Mouse (Mus musculus): ENCODE results near the gene Dpp9. TPM values are rescaled to one million over a fixed set of nuclear protein-coding genes. Genes with fewer than 3 reads are reported as not detected.

Dpp9 gene
- polyA plus RNA-seq, 1 experiment from 2014 or later: 43.0 TPM

DNA sequence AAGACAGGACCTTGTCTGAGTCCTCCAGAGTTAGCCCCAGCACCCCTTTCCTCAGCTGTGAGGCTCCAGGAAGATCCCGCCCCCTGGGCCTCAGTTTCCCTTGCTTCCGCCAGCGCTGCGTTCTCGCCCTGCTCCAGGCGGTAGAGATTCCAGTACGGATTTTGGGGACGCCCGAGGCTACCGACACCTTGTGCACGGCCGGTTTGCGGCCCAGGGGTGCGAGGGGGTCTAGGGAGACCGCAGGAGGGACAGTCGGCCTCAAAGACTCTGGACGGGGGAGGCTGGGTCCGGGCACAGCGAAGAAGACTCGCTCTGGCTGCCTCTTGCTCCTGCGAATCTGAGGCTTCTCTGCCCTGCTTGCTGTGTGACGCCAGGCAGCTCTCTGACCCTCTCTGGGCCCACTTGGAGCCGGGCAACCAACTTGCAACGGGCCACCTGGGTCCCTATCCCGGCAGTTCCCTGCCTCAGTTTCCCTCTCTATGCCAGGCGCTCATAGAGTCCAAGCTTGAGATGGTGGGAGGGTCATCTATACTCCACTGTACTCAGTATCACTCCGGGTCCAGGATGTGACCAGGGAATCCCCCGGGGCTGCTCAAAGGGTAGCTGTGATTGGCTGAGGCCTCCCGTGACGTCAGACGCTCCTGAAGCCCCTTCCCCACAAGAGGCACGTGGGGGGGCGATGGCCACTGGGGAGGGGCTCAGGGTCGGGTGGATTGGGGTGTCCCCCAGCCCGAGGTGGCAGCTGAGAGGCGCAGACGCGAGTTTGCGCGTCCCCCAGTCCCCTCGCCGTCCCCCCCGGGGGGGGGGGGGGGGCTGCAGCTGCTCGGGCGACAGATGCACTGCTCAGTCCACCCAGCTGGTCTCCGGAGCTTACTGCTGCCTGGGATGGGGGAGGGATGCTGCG lies 76.8 kb downstream of the Dpp9 start:
- H3K4me3 ChIP-seq: peak overlapping the region; percentile 52
- no peaks in the 10 kb centered on the region for H3K36me3 ChIP-seq
- peaks cover 100% of the 10 kb centered on the region for H3K27me3 ChIP-seq (ENCODE audit: insufficient read depth, poor library complexity, severe bottlenecking)
- WGBS: under 1% methylated on average over 47 of the region's 47 CpGs
- peaks cover 70% of the 10 kb centered on the region for H3K4me1 ChIP-seq (replicated peaks)
- H3K9me3 ChIP-seq: no peaks in the 10 kb centered on the region
- DNase-seq (ENCODE audit: low spot score): peak; percentile 77
- H3K27ac ChIP-seq: peak overlapping the region; percentile 76

DNA sequence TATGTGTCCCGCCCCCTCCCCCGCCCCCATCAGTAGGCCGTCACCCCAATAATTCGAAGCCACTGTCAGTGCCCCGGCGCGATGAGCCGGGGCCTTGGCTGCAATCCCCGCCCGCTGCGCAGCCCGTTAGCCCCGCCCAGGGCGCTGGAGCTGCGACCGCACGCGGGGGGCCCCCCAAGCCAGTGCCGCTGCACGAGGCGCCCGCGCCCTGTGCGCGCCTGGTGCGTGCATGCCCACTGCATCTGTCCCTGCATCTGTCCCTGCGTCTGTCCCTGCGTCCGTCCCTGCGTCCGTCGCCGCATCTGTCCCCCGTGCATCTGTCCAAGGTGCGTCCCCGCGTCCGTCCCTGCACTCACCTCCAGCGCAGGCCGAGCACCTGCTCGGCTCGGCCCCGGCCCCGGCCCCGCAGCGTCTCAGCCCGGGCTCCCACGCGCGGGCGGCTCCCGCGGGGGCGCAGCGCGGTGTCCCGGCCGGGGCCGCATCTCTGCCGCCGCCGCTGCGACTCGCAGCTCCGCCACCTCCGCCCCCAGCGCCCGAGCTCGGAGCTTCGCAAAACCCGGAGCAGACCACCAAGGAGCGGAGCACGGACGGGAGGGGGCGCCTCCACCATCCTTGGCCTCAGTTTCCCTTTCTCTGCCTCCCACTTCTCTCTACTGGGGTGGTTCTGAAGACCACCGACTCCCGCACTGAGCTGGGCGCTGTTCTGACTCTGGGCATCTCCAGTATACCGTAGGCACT lies 78.7 kb downstream of the Dpp9 start, which contains the start of gene Sema6b:
Sema6b (minus strand) TSS at position 486 of the 738 bp plus-strand sequence.
- peaks cover 72% of the 10 kb centered on the region for H3K4me1 ChIP-seq (replicated peaks)
- no peaks in the 10 kb centered on the region for H3K36me3 ChIP-seq
- H3K27me3 ChIP-seq (ENCODE audit: insufficient read depth, poor library complexity, severe bottlenecking): peaks cover 97% of the 10 kb centered on the region
- H3K4me3 ChIP-seq: peak within 1 kb of the TSS; percentile 78
- no peaks in the 10 kb centered on the region for H3K9me3 ChIP-seq
- 1% methylated on average over 79 of the region's 79 CpGs for WGBS
- peak; percentile 80 for DNase-seq (ENCODE audit: low spot score)
- H3K27ac ChIP-seq: peak within 1 kb of the TSS; percentile 86

- H3K27ac ChIP-seq: peak overlapping the region; percentile 86
- WGBS: 5% methylated on average over 21 of the region's 21 CpGs
- H3K4me1 ChIP-seq (replicated peaks): peaks cover 79% of the 10 kb centered on the region
- H3K27me3 ChIP-seq (ENCODE audit: insufficient read depth, poor library complexity, severe bottlenecking): peaks cover 91% of the 10 kb centered on the region
- no peak for DNase-seq (ENCODE audit: low spot score)
- H3K9me3 ChIP-seq: no peaks in the 10 kb centered on the region
- H3K36me3 ChIP-seq: no peaks in the 10 kb centered on the region
- H3K4me3 ChIP-seq: peak overlapping the region; percentile 78
These were observed 79.3 kb downstream of the Dpp9 start for GRCm38 (mm10) chr17:56139355-56139754.

DNA sequence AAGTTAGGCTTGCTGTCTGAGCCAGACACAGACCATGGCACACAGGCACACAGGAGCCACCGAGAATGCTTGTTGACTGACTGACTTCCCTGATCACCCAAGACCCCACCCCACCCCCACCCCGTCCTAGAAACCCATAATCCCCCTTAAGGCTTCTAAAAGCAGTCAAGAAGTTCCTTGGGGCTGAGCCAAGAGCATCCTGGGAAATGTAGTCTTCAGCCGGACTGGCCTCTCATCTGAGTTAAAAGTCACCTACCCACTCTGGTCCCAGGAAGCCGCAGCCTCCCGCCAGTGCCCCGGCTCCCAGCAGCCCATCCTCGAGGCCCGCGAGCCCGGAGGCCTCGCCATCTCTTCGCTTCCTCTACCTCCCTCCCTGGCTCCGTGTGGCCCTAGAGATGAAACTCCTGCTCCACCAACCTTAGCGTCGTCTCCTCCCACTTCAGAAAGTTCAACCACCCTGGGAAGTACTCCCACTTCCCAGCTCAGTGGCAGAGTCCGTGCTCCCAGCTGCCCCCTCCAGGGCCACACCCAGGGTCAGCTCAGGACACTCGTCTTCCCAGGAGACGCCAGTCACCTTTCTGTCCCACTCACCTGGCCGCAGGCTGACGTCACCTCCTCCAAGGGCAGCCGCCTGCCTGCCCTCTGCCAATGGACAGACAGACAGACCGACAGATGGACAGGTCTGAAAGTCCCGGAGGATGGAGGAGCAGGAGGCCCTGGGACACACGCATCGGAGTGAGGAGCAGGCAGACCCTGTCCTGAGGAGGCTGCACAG lies 80.7 kb downstream of the Dpp9 start:
- Histone ChIP-seq H3K27me3 (ENCODE audit: insufficient read depth, poor library complexity, severe bottlenecking) (peaks cover 77% of the 10 kb centered on the region), H3K4me1 (replicated peaks) (peaks cover 91% of the 10 kb centered on the region), H3K27ac (peak overlapping the region; percentile 13; the same call in 1 of the 2 replicates), H3K4me3 (peak overlapping the region; percentile 78), H3K9me3 (no peaks in the 10 kb centered on the region), H3K36me3 (no peaks in the 10 kb centered on the region)
- no peak for DNase-seq (ENCODE audit: low spot score)
- 10% methylated on average over 25 of the region's 25 CpGs for WGBS

MicroRNAs within 50 kb of the gene (microRNA counts, 519-probe panel; counts per million panel counts)
- 1,255 counts per million, percentile 77 among the panel's probes with 10 or more counts for microRNA mmu-miR-7b

Other genes with a start within 250 kb of the Dpp9 start
- 52.0 and 105 TPM in 2 replicates for gene Shd, start 248.4 kb downstream of the Dpp9 start, polyA plus RNA-seq (2016; fragmentation: Nextera tagmentation; extraction: Ambion mirVana)
- gene Fsd1, start 232.4 kb downstream of the Dpp9 start, polyA plus RNA-seq (2016; fragmentation: Nextera tagmentation; extraction: Ambion mirVana): 67.6 and 99.5 TPM in 2 replicates
- 6.0 and 8.3 TPM in 2 replicates for gene Stap2, start 213.3 kb downstream of the Dpp9 start, polyA plus RNA-seq (2016; fragmentation: Nextera tagmentation; extraction: Ambion mirVana)
- gene Mpnd, start 213.2 kb downstream of the Dpp9 start, polyA plus RNA-seq (2016; fragmentation: Nextera tagmentation; extraction: Ambion mirVana): 131 and 177 TPM in 2 replicates
- 161 and 163 TPM in 2 replicates for gene Sh3gl1, start 182.3 kb downstream of the Dpp9 start, polyA plus RNA-seq (2016; fragmentation: Nextera tagmentation; extraction: Ambion mirVana)
- gene Chaf1a, start 178.5 kb downstream of the Dpp9 start, polyA plus RNA-seq (2016; fragmentation: Nextera tagmentation; extraction: Ambion mirVana): 35.3 and 46.0 TPM in 2 replicates
- gene Ubxn6, start 143.9 kb downstream of the Dpp9 start, polyA plus RNA-seq (2016; fragmentation: Nextera tagmentation; extraction: Ambion mirVana): 38.7 and 52.7 TPM in 2 replicates
- 186 and 190 TPM in 2 replicates for gene Hdgfl2, start 139.3 kb downstream of the Dpp9 start, polyA plus RNA-seq (2016; fragmentation: Nextera tagmentation; extraction: Ambion mirVana)
- 0.04 and 0.06 TPM in 2 replicates for gene Plin4, start 109.1 kb downstream of the Dpp9 start, polyA plus RNA-seq (2016; fragmentation: Nextera tagmentation; extraction: Ambion mirVana)
- 0.39 and 0.42 TPM in 2 replicates for gene Plin5, start 101.3 kb downstream of the Dpp9 start, polyA plus RNA-seq (2016; fragmentation: Nextera tagmentation; extraction: Ambion mirVana)
- not detected in 2 replicates for gene Lrg1, start 96.9 kb downstream of the Dpp9 start, polyA plus RNA-seq (2016; fragmentation: Nextera tagmentation; extraction: Ambion mirVana)
- 2.3 and 3.8 TPM in 2 replicates for gene Sema6b, start 78.6 kb downstream of the Dpp9 start, polyA plus RNA-seq (2016; fragmentation: Nextera tagmentation; extraction: Ambion mirVana)
- 10.4 and 11.8 TPM in 2 replicates for gene Tnfaip8l1, start 56.4 kb downstream of the Dpp9 start, polyA plus RNA-seq (2016; fragmentation: Nextera tagmentation; extraction: Ambion mirVana)
- 70.5 and 80.6 TPM in 2 replicates for gene Mydgf, start 35.0 kb downstream of the Dpp9 start, polyA plus RNA-seq (2016; fragmentation: Nextera tagmentation; extraction: Ambion mirVana)
- gene Fem1a, start 37.9 kb upstream of the Dpp9 start, polyA plus RNA-seq (2016; fragmentation: Nextera tagmentation; extraction: Ambion mirVana): 13.3 and 15.5 TPM in 2 replicates
- 2.4 and 2.6 TPM in 2 replicates for gene Ticam1, start 57.9 kb upstream of the Dpp9 start, polyA plus RNA-seq (2016; fragmentation: Nextera tagmentation; extraction: Ambion mirVana)
- 50.9 and 61.6 TPM in 2 replicates for gene Plin3, start 74.0 kb upstream of the Dpp9 start, polyA plus RNA-seq (2016; fragmentation: Nextera tagmentation; extraction: Ambion mirVana)
- not detected in 2 replicates for gene Arrdc5, start 81.4 kb upstream of the Dpp9 start, polyA plus RNA-seq (2016; fragmentation: Nextera tagmentation; extraction: Ambion mirVana)
- gene Uhrf1, start 84.4 kb upstream of the Dpp9 start, polyA plus RNA-seq (2016; fragmentation: Nextera tagmentation; extraction: Ambion mirVana): 196 and 300 TPM in 2 replicates
- 51.5 and 65.8 TPM in 2 replicates for gene Kdm4b, start 107.2 kb upstream of the Dpp9 start, polyA plus RNA-seq (2016; fragmentation: Nextera tagmentation; extraction: Ambion mirVana)